Mouse (Mus musculus) lung, postnatal 0 days (tissue): Measurements from ENCODE around the gene U2af1.
A peak's percentile ranks its signal among the peaks of the same experiment; 100 is the strongest.

Source experiments
- CTCF ChIP-seq: IDR thresholded peaks from 2 replicates; pipeline ENCODE4 v1.5.1; 2016; ENCODE audit warnings: antibody characterized with exemption, mild to moderate bottlenecking
- EP300 ChIP-seq: IDR thresholded peaks from 2 replicates; pipeline ENCODE4 v1.6.1; 2016; ENCODE audit warnings: antibody characterized with exemption, mild to moderate bottlenecking, control low read depth

DNA sequence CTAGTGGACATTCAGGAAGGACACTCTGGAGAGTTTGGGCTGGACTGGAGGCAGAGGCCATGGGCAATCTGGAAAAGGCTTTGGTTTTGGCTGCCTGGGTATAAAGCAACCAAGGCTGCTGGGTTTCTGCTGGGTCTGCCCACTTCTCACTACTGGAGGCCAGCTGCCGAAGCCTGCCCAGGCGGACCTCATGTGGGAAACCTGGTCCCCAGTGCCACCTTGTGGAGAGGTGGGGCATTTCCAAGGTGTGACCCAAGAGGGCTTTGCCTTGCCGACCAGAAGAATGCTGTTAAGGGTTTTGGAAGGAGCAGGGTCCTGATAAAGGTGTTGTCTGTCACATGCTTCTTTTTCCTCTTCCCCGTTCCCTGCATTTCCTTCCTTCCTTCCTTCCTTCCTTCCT is 6.1 kb upstream of the U2af1 start:
- peak; percentile 94 for TF ChIP-seq CTCF
- TF ChIP-seq EP300: no peak
